Mouse (Mus musculus) left cerebral cortex, adult 8-10 months (tissue): ENCODE measurements around the gene Slc39a5. TPM values are rescaled to one million over a fixed set of nuclear protein-coding genes. Genes with fewer than 3 reads are reported as not detected.

Experiments
- DNase-seq, 2 experiments: peaks; one replicate each; pipeline ENCODE4 v3.0.0; 2022; ENCODE audit warnings: low spot score in 2 of 2
- microRNA-seq, 2 experiments: library from miRNA; unstranded; fragments of <30 nt; microRNA quantifications; one replicate each; pipeline ENCODE4 v1.2.0; 2022
- total RNA-seq, 4 experiments: library from RNA; stranded (reverse); gene quantifications; 2 replicates each; pipeline ENCODE4 v1.2.4; 2022

Slc39a5 gene
- total RNA-seq, 4 experiments from 2014 or later: 0.27 to 0.61 (median 0.59) TPM; not detected in 1

DNA sequence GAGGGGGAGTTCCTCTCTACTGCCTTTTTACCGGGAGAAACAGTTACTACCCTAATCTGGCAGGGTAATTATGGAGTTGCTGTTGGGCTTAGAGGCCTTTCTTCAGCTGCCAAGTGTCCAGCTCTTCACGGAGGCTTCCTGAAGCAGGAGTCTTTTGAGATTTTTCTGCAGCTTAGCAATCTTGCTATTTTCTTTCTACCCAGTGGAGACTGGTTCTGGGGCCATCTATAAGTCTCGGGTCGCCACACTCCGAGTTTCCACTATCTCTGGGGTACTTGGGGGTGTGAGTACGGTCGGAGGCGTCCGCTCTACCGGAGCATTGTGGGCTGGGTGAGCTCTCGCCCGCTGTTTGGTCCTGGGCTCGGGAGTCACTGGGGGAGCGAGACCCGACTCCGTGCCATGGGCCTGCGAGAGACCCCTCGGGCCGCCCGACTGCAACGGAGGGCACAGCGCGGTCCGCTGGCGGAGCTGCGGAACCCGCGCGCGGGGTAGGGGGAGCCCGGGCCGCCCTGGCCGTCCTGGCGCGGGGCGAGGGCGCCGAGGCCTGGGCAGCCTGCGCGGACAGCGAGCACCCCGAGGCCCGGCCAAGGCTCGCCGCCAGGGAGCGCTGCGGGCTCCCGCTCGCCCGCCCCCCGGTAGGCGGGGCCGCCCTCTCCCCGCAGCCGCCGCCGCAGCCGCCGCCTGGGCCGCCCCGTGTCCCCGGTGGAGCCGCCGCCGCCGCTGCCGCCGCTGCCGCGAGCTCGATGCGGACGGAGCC is 24.4 kb downstream of the Slc39a5 start, which contains the start of gene Ankrd52:
TSS of gene Ankrd52 (plus strand) at position 661 of the 757 bp plus-strand sequence.
- peak; percentile 60 to 65 for DNase-seq

DNA sequence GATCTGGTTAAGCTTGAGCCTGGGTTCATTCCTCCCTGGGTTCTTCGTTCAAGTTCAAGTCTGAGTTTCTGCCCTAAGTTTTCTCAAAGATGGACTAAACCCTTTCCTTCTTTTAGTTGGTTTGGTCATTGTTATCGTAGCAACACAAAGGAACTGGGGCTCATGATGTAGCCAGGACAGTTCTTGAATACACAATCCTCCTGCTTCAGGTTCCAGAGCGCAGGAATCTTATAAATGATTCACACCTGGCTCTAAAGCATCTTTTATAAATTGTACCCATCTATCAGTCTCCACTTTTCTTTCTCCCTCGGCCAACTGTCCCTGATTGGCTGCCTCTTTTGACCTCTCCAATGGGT is 25.0 kb downstream of the Slc39a5 start:
- DNase-seq: no peak

GRCm38 (mm10) chr10:128374393-128374792 is 26.6 kb downstream of the Slc39a5 start:
- DNase-seq: no peak

DNA sequence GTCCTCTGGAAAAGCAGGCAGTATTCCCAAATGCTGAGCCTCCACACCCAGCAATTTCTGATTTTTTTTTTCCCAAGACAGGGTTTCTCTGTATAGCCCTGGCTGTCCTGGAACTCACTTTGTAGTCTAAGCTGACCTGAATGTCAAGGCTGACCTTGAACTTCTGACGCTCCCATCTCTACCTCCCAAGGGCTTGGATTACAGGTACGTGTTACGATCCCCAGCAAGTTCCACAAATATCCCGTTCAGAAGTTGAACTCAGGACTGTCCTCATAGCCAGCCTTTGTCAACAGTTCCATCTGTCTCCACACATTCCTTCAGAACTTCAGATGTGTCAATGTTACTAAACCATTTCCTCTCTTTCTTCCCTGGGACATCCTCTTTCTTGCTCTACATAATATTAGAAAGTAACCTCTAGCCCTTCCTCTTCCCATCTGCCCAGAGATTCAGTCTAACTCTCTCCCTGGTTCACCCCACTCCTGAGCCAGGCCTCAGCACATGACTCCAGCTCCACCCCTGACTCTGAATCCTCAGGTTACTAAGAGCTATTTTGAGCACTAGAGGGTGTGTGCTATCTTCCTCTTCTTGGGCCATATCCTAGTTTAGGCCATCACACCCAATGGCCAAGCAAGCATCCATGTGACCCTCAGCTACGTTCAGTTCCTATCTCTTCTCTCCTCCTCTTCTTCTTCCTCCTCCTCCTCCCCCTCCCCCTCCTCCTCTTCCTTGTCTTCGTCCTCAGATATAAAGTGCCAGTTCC is 27.9 kb downstream of the Slc39a5 start:
- no peak for DNase-seq

GRCm38 (mm10) chr10:128372142-128372541 is 28.9 kb downstream of the Slc39a5 start:
- no peak for DNase-seq

DNA sequence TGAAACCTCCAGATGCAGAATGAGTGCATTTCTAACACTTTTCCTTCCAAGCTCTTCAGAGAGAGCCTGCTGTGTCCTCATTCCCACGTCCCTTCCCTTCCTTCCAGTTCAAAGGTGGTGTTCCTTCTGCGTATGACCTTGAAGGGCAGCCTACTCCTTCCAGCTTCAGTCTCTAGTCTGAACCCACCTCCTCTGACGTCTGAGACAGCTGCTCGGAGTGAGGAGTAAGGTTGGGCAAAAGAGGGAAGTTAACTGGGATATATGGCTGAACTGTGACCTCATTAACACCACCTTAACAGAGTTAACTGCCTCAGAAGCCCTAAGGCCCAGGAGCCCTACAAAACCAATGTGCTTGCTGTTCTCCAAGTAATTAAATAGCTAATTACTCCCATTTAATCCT is 30.4 kb downstream of the Slc39a5 start:
- no peak for DNase-seq

- no peak for DNase-seq
Measured at GRCm38 (mm10) chr10:128370021-128370420, 31.0 kb downstream of the Slc39a5 start.

- no peak for DNase-seq
Measured at GRCm38 (mm10) chr10:128369599-128369998, 31.4 kb downstream of the Slc39a5 start.

GRCm38 (mm10) chr10:128369218-128369543 is 31.8 kb downstream of the Slc39a5 start:
- no peak for DNase-seq

GRCm38 (mm10) chr10:128368402-128369217 is 32.4 kb downstream of the Slc39a5 start, which contains the start of gene Coq10a:
Gene Coq10a, minus strand, starts transcription at chr10:128368997.
- peak; percentile 87 to 96 for DNase-seq

DNA sequence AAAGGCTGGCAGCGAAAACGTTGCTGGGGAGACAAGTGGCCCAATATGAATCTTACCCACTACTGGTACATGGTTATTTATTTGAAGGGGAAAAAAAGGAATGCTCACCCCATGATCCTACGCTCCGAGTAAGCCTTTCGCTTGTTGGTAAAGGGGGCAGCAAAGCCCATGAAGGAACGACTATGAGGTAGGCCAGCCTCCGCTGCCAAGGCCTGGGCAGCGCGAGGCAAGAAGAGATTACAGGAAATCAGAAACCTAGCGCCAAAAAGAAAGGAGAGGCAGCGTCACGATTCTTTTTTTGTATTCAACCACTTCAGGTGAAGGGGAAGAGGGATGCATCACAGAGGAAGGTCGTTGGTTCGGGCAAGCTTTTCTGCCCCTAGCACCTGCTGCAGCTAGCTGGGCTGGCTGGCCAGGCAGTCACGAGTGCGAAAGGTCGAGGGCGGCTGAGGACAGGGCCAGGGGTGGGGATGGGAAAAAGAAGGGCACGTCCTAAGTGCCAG is 33.1 kb downstream of the Slc39a5 start:
- DNase-seq: peak in 1 of 2 experiments; percentile 50

GRCm38 (mm10) chr10:128362568-128362967 is 38.5 kb downstream of the Slc39a5 start:
- DNase-seq: no peak

DNA sequence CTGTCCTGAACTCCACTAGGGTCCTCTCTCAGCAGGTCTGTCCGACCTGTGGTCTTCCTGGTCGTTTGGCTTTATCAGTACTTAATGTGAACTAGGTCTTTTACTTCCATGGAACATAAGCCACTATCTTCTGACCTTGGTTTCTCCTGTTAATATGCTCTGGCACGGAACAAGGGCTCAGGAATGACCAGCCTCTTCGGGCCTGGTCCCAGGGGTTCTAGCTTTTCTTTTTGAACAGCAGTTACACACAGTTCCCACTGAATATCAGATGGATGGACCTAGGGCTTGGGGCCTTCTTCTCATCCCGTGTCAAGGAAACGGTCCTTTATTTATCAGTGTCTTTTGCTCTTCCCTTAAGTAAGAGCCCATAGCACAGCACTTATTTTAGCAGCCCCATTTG is 39.2 kb downstream of the Slc39a5 start:
- DNase-seq: no peak

DNA sequence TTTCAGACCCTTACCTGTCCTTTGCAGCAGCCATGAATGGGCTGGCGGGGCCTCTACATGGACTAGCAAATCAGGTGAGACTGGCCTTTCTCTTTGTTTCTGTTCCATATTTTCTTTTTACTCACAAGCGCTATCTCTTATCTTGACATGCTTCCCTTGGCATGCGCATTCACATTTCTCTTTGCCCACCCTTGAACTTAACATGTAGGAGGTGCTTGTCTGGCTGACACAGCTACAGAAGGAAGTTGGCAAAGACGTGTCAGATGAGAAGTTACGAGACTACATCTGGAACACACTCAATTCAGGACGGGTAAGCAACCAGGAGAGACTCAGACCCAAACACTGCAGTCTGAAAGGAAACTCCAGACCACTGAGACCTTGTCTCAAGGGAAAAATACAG is 41.8 kb downstream of the Slc39a5 start:
- DNase-seq: no peak

DNA sequence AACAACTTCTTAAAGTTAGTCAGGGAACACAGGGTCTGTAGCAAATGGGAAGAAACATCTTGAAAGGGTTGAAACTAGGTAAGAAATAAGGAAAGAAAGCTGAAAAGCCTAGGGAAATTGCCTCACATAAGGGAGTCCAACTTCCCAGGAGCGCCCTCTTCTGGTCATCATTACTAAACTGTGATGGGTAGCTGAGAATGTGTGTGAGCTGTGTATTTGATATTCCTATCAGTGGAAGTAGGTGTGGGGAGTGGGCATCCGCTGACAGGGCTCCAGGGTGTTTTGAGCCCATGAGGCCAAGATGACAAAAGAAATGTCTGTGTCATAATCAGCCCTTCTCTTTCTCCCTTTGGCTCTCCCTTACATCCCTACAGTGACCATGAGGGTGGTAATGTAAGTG is 42.2 kb downstream of the Slc39a5 start:
- DNase-seq: no peak

GRCm38 (mm10) chr10:128347541-128347940 is 53.5 kb downstream of the Slc39a5 start:
- no peak for DNase-seq

Small RNAs within 50 kb of the gene (microRNA-seq; reads per million reads assigned to microRNA genes)
- gene Gm25361 (0 reads per million in 2 experiments), gene Gm26308 (0 to 0.22 reads per million in 2 experiments), gene Mir6914 (0 to 0.63 reads per million in 2 experiments), gene Mir6915 (4.0 to 4.8 reads per million in 2 experiments)

Other genes starting within 250 kb of the Slc39a5 start
- 10 to 100 TPM; 14.3 to 18.7 (median 17.1) TPM for gene Rbms2, start 220.9 kb downstream of the Slc39a5 start, total RNA-seq
- gene Gls2, start 206.8 kb downstream of the Slc39a5 start, total RNA-seq: 10 to 100 TPM; 32.6 to 36.0 (median 34.0) TPM
- 1 to 10 TPM; 8.4 to 9.4 (median 9.2) TPM for gene Spryd4, start 189.4 kb downstream of the Slc39a5 start, total RNA-seq
- gene Mip, start 175.4 kb downstream of the Slc39a5 start, total RNA-seq: not detected
- gene Timeless, start 169.2 kb downstream of the Slc39a5 start, total RNA-seq: 1 to 10 TPM; 6.4 to 9.9 (median 7.8) TPM
- gene Apon, start 147.1 kb downstream of the Slc39a5 start, total RNA-seq: not detected
- gene Apof, start 132.6 kb downstream of the Slc39a5 start, total RNA-seq: under 1 TPM in 1 of 4 experiments, not detected in 3; 0.30 TPM
- gene Stat2, start 130.7 kb downstream of the Slc39a5 start, total RNA-seq: 10 to 100 TPM; 26.8 to 38.6 (median 28.2) TPM
- gene Il23a, start 102.5 kb downstream of the Slc39a5 start, total RNA-seq: under 1 TPM in 1 of 4 experiments, not detected in 3; 0.36 TPM
- 10 to 100 TPM; 14.5 to 15.5 (median 15.3) TPM for gene Pan2, start 97.9 kb downstream of the Slc39a5 start, total RNA-seq
- gene Cnpy2, start 78.8 kb downstream of the Slc39a5 start, total RNA-seq: 10 to 100 TPM; 66.6 to 76.7 (median 67.6) TPM
- 100 to 1,000 TPM; 221 to 239 (median 230) TPM for gene Cs, start 63.5 kb downstream of the Slc39a5 start, total RNA-seq
- 10 to 100 TPM; 59.3 to 62.4 (median 61.5) TPM for gene Coq10a, start 32.2 kb downstream of the Slc39a5 start, total RNA-seq
- 10 to 100 TPM; 41.2 to 49.0 (median 44.8) TPM for gene Ankrd52, start 24.1 kb downstream of the Slc39a5 start, total RNA-seq
- gene Nabp2, start 10.3 kb upstream of the Slc39a5 start, total RNA-seq: 10 to 100 TPM; 90.1 to 97.4 (median 94.1) TPM
- gene Rnf41, start 10.4 kb upstream of the Slc39a5 start, total RNA-seq: 10 to 100 TPM; 72.2 to 79.3 (median 73.4) TPM
- gene Smarcc2, start 58.0 kb upstream of the Slc39a5 start, total RNA-seq: 100 to 1,000 TPM; 262 to 275 (median 268) TPM
- gene Myl6, start 92.9 kb upstream of the Slc39a5 start, total RNA-seq: 100 to 1,000 TPM; 555 to 620 (median 586) TPM
- 10 to 100 TPM; 29.9 to 33.3 (median 32.4) TPM for gene Myl6b, start 97.5 kb upstream of the Slc39a5 start, total RNA-seq
- 10 to 100 TPM; 11.9 to 13.7 (median 12.8) TPM for gene Esyt1, start 124.6 kb upstream of the Slc39a5 start, total RNA-seq
- 10 to 100 TPM; 11.7 to 16.1 (median 14.8) TPM for gene Zc3h10, start 146.5 kb upstream of the Slc39a5 start, total RNA-seq
- gene Rpl41, start 148.1 kb upstream of the Slc39a5 start, total RNA-seq: 1,000 to 10,000 TPM; 1,345 to 1,743 (median 1,563) TPM
- gene Pa2g4, start 164.8 kb upstream of the Slc39a5 start, total RNA-seq: 10 to 100 TPM; 57.5 to 60.9 (median 59.4) TPM
- gene Erbb3, start 188.4 kb upstream of the Slc39a5 start, total RNA-seq: 1 to 10 TPM; 7.8 to 8.3 (median 8.2) TPM
- gene Rps26, start 225.5 kb upstream of the Slc39a5 start, total RNA-seq: 100 to 1,000 TPM; 129 to 288 (median 207) TPM
- 10 to 100 TPM; 12.0 to 15.9 (median 13.8) TPM for gene Ikzf4, start 244.8 kb upstream of the Slc39a5 start, total RNA-seq